Mouse (Mus musculus): ENCODE results near the gene Inip. TPM values are rescaled to one million over a fixed set of nuclear protein-coding genes. Genes with fewer than 3 reads are reported as not detected.

The Inip gene
- polyA plus RNA-seq, 1 experiment from 2014 or later = 53.5 TPM

GRCm38 (mm10) chr4:59756332-59757082 is 44.9 kb downstream of the Inip start:
- Histone ChIP-seq H3K9me3 (ENCODE audit: control insufficient read depth, low read length) (no peaks in the 10 kb centered on the region), H3K9ac (replicated peaks; ENCODE audit: low read depth, low read length) (no peak overlapping the region), H3K4me2 (ENCODE audit: low read depth, low read length) (no peak overlapping the region), H3K27ac (ENCODE audit: low read depth, low read length) (no peak overlapping the region), H3K36me3 (ENCODE audit: control insufficient read depth, insufficient read depth, low read length) (peaks cover 7% of the 10 kb centered on the region), H3K27me3 (ENCODE audit: control insufficient read depth, insufficient read depth, low read length) (no peaks in the 10 kb centered on the region), H3K4me1 (ENCODE audit: control insufficient read depth, insufficient read depth, low read length) (no peaks in the 10 kb centered on the region), H3K4me3 (ENCODE audit: low read depth, low read length) (no peak overlapping the region)
- ATAC-seq (ENCODE audit: low read depth) = no peak
- WGBS = 75% methylated on average over 9 of the region's 9 CpGs

DNA sequence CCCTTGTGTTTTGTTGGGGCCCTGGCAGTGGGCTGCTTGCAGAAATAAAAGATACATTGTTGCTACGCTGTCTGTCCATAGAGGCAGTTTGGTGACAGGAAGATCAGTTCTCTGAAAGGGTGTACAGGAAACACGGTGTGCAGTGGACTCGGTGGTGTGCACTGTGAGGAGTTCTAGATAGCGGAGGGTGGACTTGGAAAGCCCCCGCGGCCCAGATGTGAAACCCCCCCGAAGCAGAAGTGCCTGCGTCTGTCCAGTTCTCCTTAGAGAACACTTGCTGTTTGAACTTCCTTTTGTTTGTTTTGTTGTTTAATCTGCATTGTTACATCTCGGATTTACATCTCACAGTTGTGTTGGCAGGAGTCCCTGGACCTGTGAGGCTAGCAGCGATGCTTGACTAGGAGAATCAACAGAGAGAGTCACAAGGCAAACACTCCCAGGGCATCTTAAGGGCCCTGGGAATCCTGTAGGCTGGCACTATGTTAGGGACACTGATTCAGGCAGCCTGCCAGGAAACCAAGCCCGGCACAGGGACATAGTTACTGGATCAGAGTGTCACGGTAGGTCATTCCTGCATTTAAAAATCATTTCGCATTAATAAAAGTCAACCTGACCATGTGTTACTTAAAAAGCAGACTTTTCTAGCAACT is 47.8 kb downstream of the Inip start:
- Histone ChIP-seq H3K4me2 (ENCODE audit: low read depth, low read length) (no peak overlapping the region), H3K27me3 (ENCODE audit: control insufficient read depth, insufficient read depth, low read length) (no peaks in the 10 kb centered on the region), H3K9me3 (ENCODE audit: control insufficient read depth, low read length) (no peaks in the 10 kb centered on the region), H3K9ac (replicated peaks; ENCODE audit: low read depth, low read length) (no peak overlapping the region), H3K27ac (ENCODE audit: low read depth, low read length) (no peak overlapping the region), H3K4me1 (ENCODE audit: control insufficient read depth, insufficient read depth, low read length) (no peaks in the 10 kb centered on the region), H3K4me3 (ENCODE audit: low read depth, low read length) (no peak overlapping the region), H3K36me3 (ENCODE audit: control insufficient read depth, insufficient read depth, low read length) (peaks cover 7% of the 10 kb centered on the region)
- 61% methylated on average over 13 of the region's 13 CpGs for WGBS
- no peak for ATAC-seq (ENCODE audit: low read depth)

- no peaks in the 10 kb centered on the region for H3K9me3 ChIP-seq (ENCODE audit: control insufficient read depth, low read length)
- H3K4me1 ChIP-seq (ENCODE audit: control insufficient read depth, insufficient read depth, low read length) = no peaks in the 10 kb centered on the region
- H3K4me2 ChIP-seq (ENCODE audit: low read depth, low read length) = no peak overlapping the region
- no peak overlapping the region for H3K4me3 ChIP-seq (ENCODE audit: low read depth, low read length)
- WGBS = 88% methylated on average over 2 of the region's 2 CpGs
- H3K9ac ChIP-seq (replicated peaks; ENCODE audit: low read depth, low read length) = no peak overlapping the region
- H3K36me3 ChIP-seq (ENCODE audit: control insufficient read depth, insufficient read depth, low read length) = no peaks in the 10 kb centered on the region
- H3K27ac ChIP-seq (ENCODE audit: low read depth, low read length) = no peak overlapping the region
- H3K27me3 ChIP-seq (ENCODE audit: control insufficient read depth, insufficient read depth, low read length) = no peaks in the 10 kb centered on the region
- no peak for ATAC-seq (ENCODE audit: low read depth)
These were observed 61.5 kb downstream of the Inip start for GRCm38 (mm10) chr4:59739882-59740281.

DNA sequence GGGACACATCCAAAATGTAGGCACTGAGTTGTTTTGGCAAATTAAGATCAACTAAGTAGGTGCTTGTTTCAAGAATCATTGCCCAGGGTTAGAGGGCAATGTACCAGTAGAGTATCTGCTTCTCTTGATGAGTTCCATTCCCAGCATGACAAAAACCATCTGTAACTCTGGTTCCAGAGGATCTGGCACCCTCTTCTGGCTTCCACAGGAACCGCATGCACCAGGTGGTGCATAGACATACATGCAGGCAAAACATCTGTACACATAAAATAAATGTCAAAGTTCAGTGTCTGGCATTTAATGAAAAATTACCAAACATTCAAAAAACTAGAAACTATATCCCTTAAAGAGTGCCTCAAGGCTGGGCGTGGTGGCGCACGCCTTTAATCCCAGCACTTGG is 62.1 kb downstream of the Inip start:
- 95% methylated on average over 4 of the region's 4 CpGs for WGBS
- Histone ChIP-seq H3K27ac (ENCODE audit: low read depth, low read length) (no peak overlapping the region), H3K4me1 (ENCODE audit: control insufficient read depth, insufficient read depth, low read length) (no peaks in the 10 kb centered on the region), H3K36me3 (ENCODE audit: control insufficient read depth, insufficient read depth, low read length) (no peaks in the 10 kb centered on the region), H3K4me2 (ENCODE audit: low read depth, low read length) (no peak overlapping the region), H3K27me3 (ENCODE audit: control insufficient read depth, insufficient read depth, low read length) (no peaks in the 10 kb centered on the region), H3K9ac (replicated peaks; ENCODE audit: low read depth, low read length) (no peak overlapping the region), H3K4me3 (ENCODE audit: low read depth, low read length) (no peak overlapping the region), H3K9me3 (ENCODE audit: control insufficient read depth, low read length) (no peaks in the 10 kb centered on the region)
- ATAC-seq (ENCODE audit: low read depth) = no peak

DNA sequence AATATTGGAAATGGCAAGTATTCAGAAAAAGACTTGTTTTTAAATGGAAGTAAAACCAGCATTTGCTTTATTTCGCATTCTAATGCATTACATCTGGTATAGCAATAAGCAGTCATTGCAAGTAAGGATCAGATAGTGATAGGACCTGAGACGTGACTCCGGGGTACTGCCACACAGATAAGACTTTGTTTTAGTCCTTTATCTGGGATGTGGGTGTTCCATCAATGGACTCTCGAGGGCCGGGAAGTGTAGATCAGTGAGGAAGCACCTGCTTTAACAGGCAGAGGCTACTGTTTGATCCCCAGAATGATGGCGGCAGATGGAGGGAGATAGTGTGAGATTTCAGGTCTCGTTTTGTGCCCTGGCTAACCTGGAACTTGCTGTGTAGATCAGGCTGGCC is 69.8 kb downstream of the Inip start:
- H3K4me1 ChIP-seq (ENCODE audit: control insufficient read depth, insufficient read depth, low read length) = peaks cover 5% of the 10 kb centered on the region; the same call in 1 of the 2 replicates
- no peaks in the 10 kb centered on the region for H3K9me3 ChIP-seq (ENCODE audit: control insufficient read depth, low read length)
- WGBS = 96% methylated on average over 7 of the region's 7 CpGs
- H3K27me3 ChIP-seq (ENCODE audit: control insufficient read depth, insufficient read depth, low read length) = no peaks in the 10 kb centered on the region
- no peak overlapping the region for H3K27ac ChIP-seq (ENCODE audit: low read depth, low read length)
- ATAC-seq (ENCODE audit: low read depth) = no peak
- no peaks in the 10 kb centered on the region for H3K36me3 ChIP-seq (ENCODE audit: control insufficient read depth, insufficient read depth, low read length)
- H3K4me3 ChIP-seq (ENCODE audit: low read depth, low read length) = no peak overlapping the region
- H3K9ac ChIP-seq (replicated peaks; ENCODE audit: low read depth, low read length) = no peak overlapping the region
- no peak overlapping the region for H3K4me2 ChIP-seq (ENCODE audit: low read depth, low read length)

DNA sequence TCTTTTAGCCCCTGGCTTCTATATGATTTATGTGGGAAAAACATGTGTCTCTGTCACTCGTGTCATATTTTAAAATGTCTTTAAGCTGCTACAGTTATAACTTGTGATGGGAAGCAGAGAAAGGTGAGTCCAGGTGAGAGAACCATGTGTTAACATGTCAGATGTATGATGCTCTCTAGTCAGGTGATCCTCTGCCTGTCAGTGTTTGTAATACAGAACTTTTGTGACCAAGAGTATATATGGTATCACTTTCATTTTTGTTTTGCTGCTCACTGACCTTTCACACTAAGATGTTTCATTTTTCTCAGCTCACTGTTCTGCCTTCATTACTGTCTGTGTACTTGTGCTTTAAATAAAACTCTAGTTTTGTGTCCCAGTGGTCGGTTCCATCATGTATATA is 72.5 kb downstream of the Inip start:
- Histone ChIP-seq H3K9ac (replicated peaks; ENCODE audit: low read depth, low read length) (no peak overlapping the region), H3K4me2 (ENCODE audit: low read depth, low read length) (no peak overlapping the region), H3K27ac (ENCODE audit: low read depth, low read length) (no peak overlapping the region), H3K4me1 (ENCODE audit: control insufficient read depth, insufficient read depth, low read length) (peaks cover 5% of the 10 kb centered on the region; the same call in 1 of the 2 replicates), H3K4me3 (ENCODE audit: low read depth, low read length) (no peak overlapping the region), H3K36me3 (ENCODE audit: control insufficient read depth, insufficient read depth, low read length) (no peaks in the 10 kb centered on the region), H3K27me3 (ENCODE audit: control insufficient read depth, insufficient read depth, low read length) (no peaks in the 10 kb centered on the region), H3K9me3 (ENCODE audit: control insufficient read depth, low read length) (no peaks in the 10 kb centered on the region)
- no peak for ATAC-seq (ENCODE audit: low read depth)
- WGBS = 91% methylated on average over 2 of the region's 2 CpGs

GRCm38 (mm10) chr4:59727878-59728261 is 73.5 kb downstream of the Inip start:
- no peak overlapping the region for H3K4me3 ChIP-seq (ENCODE audit: low read depth, low read length)
- no peak overlapping the region for H3K9ac ChIP-seq (replicated peaks; ENCODE audit: low read depth, low read length)
- ATAC-seq (ENCODE audit: low read depth) = peak; percentile 67
- H3K4me2 ChIP-seq (ENCODE audit: low read depth, low read length) = no peak overlapping the region
- no peaks in the 10 kb centered on the region for H3K36me3 ChIP-seq (ENCODE audit: control insufficient read depth, insufficient read depth, low read length)
- no peaks in the 10 kb centered on the region for H3K9me3 ChIP-seq (ENCODE audit: control insufficient read depth, low read length)
- 75% methylated on average over 9 of the region's 9 CpGs for WGBS
- H3K4me1 ChIP-seq (ENCODE audit: control insufficient read depth, insufficient read depth, low read length) = peaks cover 5% of the 10 kb centered on the region; the same call in 1 of the 2 replicates
- no peak overlapping the region for H3K27ac ChIP-seq (ENCODE audit: low read depth, low read length)
- no peaks in the 10 kb centered on the region for H3K27me3 ChIP-seq (ENCODE audit: control insufficient read depth, insufficient read depth, low read length)

DNA sequence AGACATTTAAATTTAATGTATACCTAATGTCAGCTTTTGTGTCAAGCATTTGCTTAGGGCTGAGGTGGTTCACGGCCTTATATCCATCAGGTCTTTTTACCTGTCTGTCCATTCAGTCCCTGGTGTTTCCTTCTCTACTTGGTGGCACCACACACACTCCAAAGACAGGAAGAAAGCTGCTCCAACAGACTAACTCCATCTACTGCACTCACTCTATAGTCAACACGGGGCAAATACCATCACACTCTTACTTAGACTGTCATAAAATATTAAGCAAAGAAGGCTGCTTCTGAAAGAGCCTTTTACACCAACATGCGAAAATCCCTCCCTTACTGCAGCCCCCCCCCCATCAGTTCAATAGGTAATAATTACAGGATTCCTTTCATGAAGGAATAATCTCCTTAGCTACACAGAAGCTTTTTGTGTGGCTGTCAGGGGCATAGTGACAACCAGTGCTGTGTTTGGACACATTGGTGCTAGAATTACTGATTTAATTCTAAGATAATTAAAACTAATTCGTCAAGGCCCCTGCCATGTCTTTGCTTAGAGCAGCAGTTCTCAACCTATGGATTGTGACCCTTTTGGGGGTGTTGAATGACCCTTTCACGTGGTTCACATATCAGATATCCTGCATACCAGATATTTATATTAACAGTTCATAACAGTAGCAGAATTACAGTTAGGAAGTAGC is 74.1 kb downstream of the Inip start:
- 60% methylated on average over 5 of the region's 5 CpGs for WGBS
- H3K9me3 ChIP-seq (ENCODE audit: control insufficient read depth, low read length) = no peaks in the 10 kb centered on the region
- ATAC-seq (ENCODE audit: low read depth) = peak; percentile 68

GRCm38 (mm10) chr4:59726501-59726900 is 74.9 kb downstream of the Inip start:
- Histone ChIP-seq H3K4me1 (ENCODE audit: control insufficient read depth, insufficient read depth, low read length) (peaks cover 5% of the 10 kb centered on the region; the same call in 1 of the 2 replicates), H3K36me3 (ENCODE audit: control insufficient read depth, insufficient read depth, low read length) (no peaks in the 10 kb centered on the region), H3K9me3 (ENCODE audit: control insufficient read depth, low read length) (no peaks in the 10 kb centered on the region), H3K4me2 (ENCODE audit: low read depth, low read length) (no peak overlapping the region), H3K27ac (ENCODE audit: low read depth, low read length) (no peak overlapping the region), H3K9ac (replicated peaks; ENCODE audit: low read depth, low read length) (no peak overlapping the region), H3K27me3 (ENCODE audit: control insufficient read depth, insufficient read depth, low read length) (no peaks in the 10 kb centered on the region), H3K4me3 (ENCODE audit: low read depth, low read length) (no peak overlapping the region)
- WGBS = 91% methylated on average over 12 of the region's 12 CpGs
- no peak for ATAC-seq (ENCODE audit: low read depth)

More for the DNA sequence above, 74.1 kb downstream of the Inip start:
- H3K4me3 ChIP-seq (ENCODE audit: low read depth, low read length) = no peak overlapping the region
- H3K27ac ChIP-seq (ENCODE audit: low read depth, low read length) = no peak overlapping the region
- H3K27me3 ChIP-seq (ENCODE audit: control insufficient read depth, insufficient read depth, low read length) = no peaks in the 10 kb centered on the region
- H3K36me3 ChIP-seq (ENCODE audit: control insufficient read depth, insufficient read depth, low read length) = no peaks in the 10 kb centered on the region
- no peak overlapping the region for H3K9ac ChIP-seq (replicated peaks; ENCODE audit: low read depth, low read length)
- H3K4me2 ChIP-seq (ENCODE audit: low read depth, low read length) = no peak overlapping the region
- peaks cover 5% of the 10 kb centered on the region; the same call in 1 of the 2 replicates for H3K4me1 ChIP-seq (ENCODE audit: control insufficient read depth, insufficient read depth, low read length)

Data from neural tube, embryonic 14.5 days (tissue).